Mouse (Mus musculus) hindbrain, embryonic 14.5 days (tissue): ENCODE measurements around the gene Sec16a. TPM values are rescaled to one million over a fixed set of nuclear protein-coding genes. Genes with fewer than 3 reads are reported as not detected.

Experiments
- ATAC-seq: fragments of 200-750 bp; cut with Nextera tagmentation; 2 replicates; pipeline ENCODE4 v1.8.0; 2017; ENCODE audit warnings: moderate number of reproducible peaks, mild to moderate bottlenecking, moderate TSS enrichment, moderate library complexity; ENCODE audit not compliant: low FRiP score
- DNase-seq: peaks from one replicate; pipeline ENCODE4 v3.0.0-alpha.2; 2015; ENCODE audit warnings: low spot score
- H3K27ac ChIP-seq: fragments of 300-500 bp; sonication (generic); 2 replicates; pipeline ENCODE4 v1.5.1; 2014; ENCODE audit warnings: mild to moderate bottlenecking, moderate library complexity
- H3K27me3 ChIP-seq: fragments of 300-500 bp; sonication (generic); 2 replicates; pipeline ENCODE4 v1.6.1; 2014; ENCODE audit warnings: mild to moderate bottlenecking, low read length, mixed read lengths; ENCODE audit not compliant: control insufficient read depth, insufficient read depth
- H3K36me3 ChIP-seq: fragments of 300-500 bp; sonication (generic); replicated peaks from 2 replicates; pipeline ENCODE4 v1.6.1; 2014; ENCODE audit not compliant: control insufficient read depth, insufficient read depth
- H3K4me1 ChIP-seq: fragments of 300-500 bp; sonication (generic); replicated peaks from 2 replicates; pipeline ENCODE4 v1.6.1; 2014; ENCODE audit warnings: antibody characterized with exemption, low read length, mixed read lengths; ENCODE audit not compliant: control insufficient read depth, insufficient read depth
- H3K4me2 ChIP-seq: fragments of 300-500 bp; sonication (generic); replicated peaks from 2 replicates; pipeline ENCODE4 v1.6.1; 2014; ENCODE audit warnings: mild to moderate bottlenecking, moderate library complexity
- H3K4me3 ChIP-seq: fragments of 300-500 bp; sonication (generic); replicated peaks from 2 replicates; pipeline ENCODE4 v1.5.1; 2014; ENCODE audit warnings: mild to moderate bottlenecking, low read length
- H3K9ac ChIP-seq: fragments of 300-500 bp; sonication (generic); 2 replicates; pipeline ENCODE4 v1.6.1; 2014
- H3K9me3 ChIP-seq: fragments of 300-500 bp; sonication (generic); 2 replicates; pipeline ENCODE4 v1.6.1; 2016; ENCODE audit warnings: low read length; ENCODE audit not compliant: control insufficient read depth
- WGBS: fragments of 180-500 bp; shearing (Covaris S2); extraction: QIAGEN DNeasy Blood & Tissue Kit; methylation state at CpG from one replicate; pipeline ENCODE4 v1.1.7; 2014; 5-methylcytosine and 5-hydroxymethylcytosine counted together
- microRNA-seq: library from miRNA; unstranded; fragments of <30 nt; microRNA quantifications from one replicate; pipeline ENCODE4, GENCODE M21; 2016
- polyA plus RNA-seq: library from polyadenylated mRNA; unstranded; fragments of >200 nt; fragmentation: Nextera tagmentation; extraction: Ambion mirVana; gene quantifications from 2 replicates; pipeline ENCODE4 v1.2.1, GENCODE M21; 2014

Sec16a gene
- polyA plus RNA-seq, 1 experiment from 2014 or later: 29.1 TPM

- Histone ChIP-seq H3K9me3 (no peaks in the 10 kb centered on the region), H3K9ac (no peak overlapping the region), H3K4me3 (no peak overlapping the region), H3K27ac (no peak overlapping the region), H3K36me3 (peaks cover 80% of the 10 kb centered on the region), H3K4me2 (no peak overlapping the region), H3K4me1 (no peaks in the 10 kb centered on the region), H3K27me3 (no peaks in the 10 kb centered on the region)
- ATAC-seq: no peak
- no peak for DNase-seq
- 87% methylated on average over 10 of the region's 10 CpGs for WGBS
Measured at GRCm38 (mm10) chr2:26364738-26365465, 80.1 kb downstream of the Sec16a start.

GRCm38 (mm10) chr2:26363481-26363880 is 81.5 kb downstream of the Sec16a start:
- Histone ChIP-seq H3K9ac (no peak overlapping the region), H3K4me3 (no peak overlapping the region), H3K27ac (no peak overlapping the region), H3K4me1 (no peaks in the 10 kb centered on the region), H3K27me3 (no peaks in the 10 kb centered on the region), H3K4me2 (no peak overlapping the region), H3K9me3 (no peaks in the 10 kb centered on the region), H3K36me3 (peaks cover 65% of the 10 kb centered on the region)
- ATAC-seq: no peak
- no peak for DNase-seq
- WGBS: 92% methylated on average over 5 of the region's 5 CpGs

- no peak for ATAC-seq
- Histone ChIP-seq H3K27me3 (no peaks in the 10 kb centered on the region), H3K9me3 (no peaks in the 10 kb centered on the region), H3K36me3 (peaks cover 61% of the 10 kb centered on the region), H3K9ac (no peak overlapping the region), H3K4me3 (no peak overlapping the region), H3K27ac (no peak overlapping the region), H3K4me1 (no peaks in the 10 kb centered on the region), H3K4me2 (no peak overlapping the region)
- 87% methylated on average over 5 of the region's 5 CpGs for WGBS
- DNase-seq: no peak
Measured at GRCm38 (mm10) chr2:26362991-26363390, 82.0 kb downstream of the Sec16a start.

GRCm38 (mm10) chr2:26360772-26361171 is 84.2 kb downstream of the Sec16a start, which contains the start of gene Card9:
Gene Card9 (minus strand): TSS chr2:26360918.
- H3K4me3 ChIP-seq: no peak within 1 kb of the TSS
- WGBS: 61% methylated on average over 3 of the region's 3 CpGs
- no peak within 1 kb of the TSS for H3K9ac ChIP-seq
- H3K4me1 ChIP-seq: no peaks in the 10 kb centered on the region
- no peak within 1 kb of the TSS for H3K27ac ChIP-seq
- H3K36me3 ChIP-seq: peaks cover 38% of the 10 kb centered on the region
- DNase-seq (no peak), ATAC-seq (no peak)
- no peak within 1 kb of the TSS for H3K4me2 ChIP-seq
- H3K27me3 ChIP-seq: no peaks in the 10 kb centered on the region
- H3K9me3 ChIP-seq: no peaks in the 10 kb centered on the region

- peaks cover 31% of the 10 kb centered on the region for H3K36me3 ChIP-seq
- H3K27ac ChIP-seq: no peak overlapping the region
- H3K9me3 ChIP-seq: no peaks in the 10 kb centered on the region
- DNase-seq: no peak
- ATAC-seq: no peak
- no peak overlapping the region for H3K4me2 ChIP-seq
- no peak overlapping the region for H3K9ac ChIP-seq
- WGBS: 88% methylated on average over 6 of the region's 6 CpGs
- no peaks in the 10 kb centered on the region for H3K4me1 ChIP-seq
- H3K27me3 ChIP-seq: no peaks in the 10 kb centered on the region
- H3K4me3 ChIP-seq: no peak overlapping the region
Measured at GRCm38 (mm10) chr2:26359983-26360382, 85.0 kb downstream of the Sec16a start.

Small RNA genes within 50 kb of the gene (microRNA-seq; reads per million reads assigned to microRNA genes)
- 1.6 reads per million, percentile 2 among the genes with 10 or more reads in this experiment for gene Mir6996

Other genes starting within 250 kb of the Sec16a start
- gene Lhx3, start 236.9 kb downstream of the Sec16a start, polyA plus RNA-seq: 5.5 and 5.8 TPM in 2 replicates
- gene Qsox2, start 207.7 kb downstream of the Sec16a start, polyA plus RNA-seq: 15.2 and 16.1 TPM in 2 replicates
- gene Ccdc187, start 150.7 kb downstream of the Sec16a start, polyA plus RNA-seq: 0.25 and 0.29 TPM in 2 replicates
- gene Gpsm1, start 129.7 kb downstream of the Sec16a start, polyA plus RNA-seq: 96.7 and 101 TPM in 2 replicates
- gene Dnlz, start 93.1 kb downstream of the Sec16a start, polyA plus RNA-seq: 27.7 and 28.3 TPM in 2 replicates
- gene Card9, start 84.3 kb downstream of the Sec16a start, polyA plus RNA-seq: 1.9 and 2.1 TPM in 2 replicates
- gene Snapc4, start 64.6 kb downstream of the Sec16a start, polyA plus RNA-seq: 25.4 and 29.3 TPM in 2 replicates
- 134 and 141 TPM in 2 replicates for gene Entr1, start 55.9 kb downstream of the Sec16a start, polyA plus RNA-seq
- 76.8 and 81.6 TPM in 2 replicates for gene Pmpca, start 55.9 kb downstream of the Sec16a start, polyA plus RNA-seq
- gene Inpp5e, start 36.0 kb downstream of the Sec16a start, polyA plus RNA-seq: 22.1 and 23.0 TPM in 2 replicates
- gene Notch1, start 71.4 kb upstream of the Sec16a start, polyA plus RNA-seq: 23.3 and 25.6 TPM in 2 replicates
- gene Egfl7, start 134.8 kb upstream of the Sec16a start, polyA plus RNA-seq: 62.2 and 69.2 TPM in 2 replicates
- not detected in 2 replicates for gene Gm20532, start 141.4 kb upstream of the Sec16a start, polyA plus RNA-seq
- 5.6 and 6.6 TPM in 2 replicates for gene Agpat2, start 159.2 kb upstream of the Sec16a start, polyA plus RNA-seq
- gene Fam69b, start 183.2 kb upstream of the Sec16a start, polyA plus RNA-seq: 128 and 136 TPM in 2 replicates
- gene Lcn4, start 226.1 kb upstream of the Sec16a start, polyA plus RNA-seq: not detected in 2 replicates